Mouse (Mus musculus) WW6 (cell line): ENCODE measurements around the gene Bcat2.

Experiments used
- DNase-seq: peaks from one replicate; pipeline ENCODE4 v3.0.0-alpha.2; 2013; ENCODE audit warnings: low read depth, low spot score

Gene Bcat2

DNA sequence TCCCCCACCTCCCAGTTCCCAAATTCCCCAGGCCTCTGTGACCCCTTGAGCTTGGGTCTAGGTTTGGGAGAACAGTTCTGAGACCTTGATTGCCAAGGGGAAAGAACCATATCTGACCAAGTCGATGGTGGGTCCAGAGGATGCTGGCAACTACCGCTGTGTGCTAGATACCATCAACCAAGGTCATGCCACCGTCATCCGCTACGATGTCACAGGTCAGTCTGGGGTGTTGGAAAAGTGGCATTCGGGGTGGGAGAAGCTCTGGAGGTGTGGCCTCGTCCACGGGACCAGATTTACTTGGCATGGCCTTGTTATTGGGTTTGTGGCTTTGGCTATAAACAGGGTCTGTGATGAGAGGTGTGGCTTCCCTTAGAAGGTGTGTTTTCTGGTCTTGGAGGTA, 55.5 kb downstream of the Bcat2 start:
- DNase-seq: no peak

DNA sequence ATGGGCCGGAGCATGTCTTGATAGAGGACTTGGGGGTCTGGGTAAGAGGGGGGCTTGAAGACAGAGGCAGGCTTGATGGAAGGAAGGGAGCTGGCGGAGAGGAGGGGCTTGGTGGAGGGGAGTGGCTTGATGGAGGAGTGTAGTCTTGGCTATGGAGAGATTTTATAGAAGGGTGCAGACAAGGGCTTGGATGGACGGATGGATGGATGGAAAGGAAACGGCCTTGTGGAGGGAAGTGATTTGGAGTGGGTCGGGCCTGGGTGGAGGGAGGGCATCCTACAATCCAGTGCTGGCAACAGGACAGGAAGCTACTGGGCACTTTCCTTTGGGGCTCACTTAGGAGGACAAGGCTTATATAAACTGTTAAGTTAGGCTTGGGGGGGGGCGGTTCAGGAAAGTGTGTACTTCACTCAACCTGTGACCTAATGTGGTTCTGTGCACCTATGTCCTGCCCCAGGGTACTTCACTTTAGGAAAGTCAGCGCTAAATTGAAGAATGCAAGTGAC, 56.7 kb downstream of the Bcat2 start:
- no peak for DNase-seq

DNA sequence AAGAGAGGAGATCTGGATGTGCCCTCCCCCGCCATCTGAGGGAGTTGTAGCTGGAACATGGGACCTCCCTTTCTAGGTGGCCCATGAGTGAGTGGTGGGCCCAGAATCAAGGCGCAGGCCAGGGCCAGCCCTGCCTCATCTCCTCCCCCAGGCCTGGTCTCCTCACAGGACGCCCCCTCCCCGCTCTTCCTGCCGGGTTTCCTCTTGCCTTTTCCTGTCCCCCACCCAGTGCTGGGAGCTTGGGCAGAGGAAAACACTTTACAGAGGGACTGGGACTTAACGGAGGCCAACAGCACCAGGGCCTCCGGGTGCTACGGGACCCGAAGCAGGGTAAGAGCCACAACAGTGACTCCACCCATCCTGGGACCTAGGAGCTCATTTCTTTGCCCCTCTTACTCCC, 57.3 kb downstream of the Bcat2 start, which contains the start of gene Rasip1:
Gene Rasip1 (plus strand): TSS at position 228 of the 400 bp plus-strand sequence.
- DNase-seq: no peak

DNA sequence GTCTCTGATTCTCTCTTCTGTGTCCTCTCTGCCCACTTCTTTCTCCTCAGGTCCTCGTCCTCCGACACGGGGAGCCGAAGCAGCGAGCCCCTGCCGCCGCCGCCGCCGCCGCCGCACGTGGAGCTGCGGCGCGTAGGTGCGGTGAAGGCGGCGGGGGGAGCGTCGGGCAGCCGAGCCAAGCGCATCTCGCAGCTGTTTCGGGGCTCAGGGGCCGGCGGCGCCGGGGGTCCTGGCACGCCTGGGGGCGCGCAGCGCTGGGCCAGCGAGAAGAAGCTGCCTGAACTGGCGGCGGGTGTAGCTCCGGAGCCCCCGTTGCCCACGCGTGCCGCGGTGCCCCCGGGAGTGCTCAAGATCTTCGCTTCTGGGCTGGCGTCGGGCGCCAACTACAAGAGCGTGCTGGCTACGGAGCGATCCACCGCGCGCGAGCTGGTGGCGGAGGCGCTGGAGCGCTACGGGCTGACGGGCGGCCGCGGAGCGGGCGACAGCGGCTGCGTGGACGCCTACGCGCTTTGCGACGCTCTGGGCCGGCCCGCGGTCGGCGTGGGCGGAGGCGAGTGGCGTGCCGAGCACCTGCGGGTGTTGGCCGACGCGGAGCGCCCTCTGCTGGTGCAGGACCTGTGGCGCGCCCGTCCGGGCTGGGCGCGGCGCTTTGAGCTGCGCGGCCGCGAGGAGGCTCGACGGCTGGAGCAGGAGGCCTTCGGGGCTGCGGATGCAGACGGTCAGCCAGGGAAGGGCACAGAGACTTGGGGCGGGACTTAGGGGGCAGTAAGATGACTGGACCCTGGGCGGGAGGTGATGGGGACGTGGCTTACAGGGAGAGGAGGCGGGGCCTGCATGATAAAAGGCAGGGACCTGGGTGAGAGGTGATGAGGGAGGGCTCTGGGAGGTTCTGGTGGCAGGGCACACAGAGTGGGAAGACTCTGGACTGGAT, 58.7 kb downstream of the Bcat2 start:
- DNase-seq: peak; percentile 87

GRCm38 (mm10) chr7:45630064-45630907, 60.3 kb downstream of the Bcat2 start:
- no peak for DNase-seq

- DNase-seq: no peak
These were observed 62.5 kb downstream of the Bcat2 start for GRCm38 (mm10) chr7:45632499-45632898.

- no peak for DNase-seq
These were observed 65.2 kb downstream of the Bcat2 start for GRCm38 (mm10) chr7:45634946-45635681.

- DNase-seq: no peak
These were observed 66.0 kb downstream of the Bcat2 start for GRCm38 (mm10) chr7:45635711-45636688.

GRCm38 (mm10) chr7:45637710-45638109, 67.8 kb downstream of the Bcat2 start:
- no peak for DNase-seq

GRCm38 (mm10) chr7:45638623-45639401, 68.9 kb downstream of the Bcat2 start:
- peak; percentile 94 for DNase-seq
